Mouse (Mus musculus) brain, adult 10 weeks (tissue): ENCODE data around the gene Gpc2. TPM values are rescaled to one million over a fixed set of nuclear protein-coding genes. Genes with fewer than 3 reads are reported as not detected.

Experiments used
- polyA plus RNA-seq: library from polyadenylated mRNA; stranded (reverse); fragments of 350-450 nt; fragmentation: Illumina TruSeq; extraction: RNeasy Lipid Tissue Mini Kit (QIAGEN cat#74804); gene quantifications from one replicate; pipeline ENCODE4 v1.2.3, GENCODE M21; 2015; ENCODE audit warnings: low read depth, low replicate concordance

Gene Gpc2
- polyA plus RNA-seq, result 3.5 TPM

GRCm38 (mm10) chr5:138279585-138280424 lies at the start of gene Gpc2, which contains the start of the genes Gm43720 and Stag3:
TSS of gene Gpc2 (minus strand) at chr5:138280005.
TSS of gene Gm43720 (minus strand) at chr5:138279958.
TSS of gene Stag3 (plus strand) at chr5:138280240.

GRCm38 (mm10) chr5:138272409-138272923 lies 7.3 kb downstream of the Gpc2 start, which contains the start of gene Gal3st4:
TSS of gene Gal3st4 (minus strand) at chr5:138272840.

DNA sequence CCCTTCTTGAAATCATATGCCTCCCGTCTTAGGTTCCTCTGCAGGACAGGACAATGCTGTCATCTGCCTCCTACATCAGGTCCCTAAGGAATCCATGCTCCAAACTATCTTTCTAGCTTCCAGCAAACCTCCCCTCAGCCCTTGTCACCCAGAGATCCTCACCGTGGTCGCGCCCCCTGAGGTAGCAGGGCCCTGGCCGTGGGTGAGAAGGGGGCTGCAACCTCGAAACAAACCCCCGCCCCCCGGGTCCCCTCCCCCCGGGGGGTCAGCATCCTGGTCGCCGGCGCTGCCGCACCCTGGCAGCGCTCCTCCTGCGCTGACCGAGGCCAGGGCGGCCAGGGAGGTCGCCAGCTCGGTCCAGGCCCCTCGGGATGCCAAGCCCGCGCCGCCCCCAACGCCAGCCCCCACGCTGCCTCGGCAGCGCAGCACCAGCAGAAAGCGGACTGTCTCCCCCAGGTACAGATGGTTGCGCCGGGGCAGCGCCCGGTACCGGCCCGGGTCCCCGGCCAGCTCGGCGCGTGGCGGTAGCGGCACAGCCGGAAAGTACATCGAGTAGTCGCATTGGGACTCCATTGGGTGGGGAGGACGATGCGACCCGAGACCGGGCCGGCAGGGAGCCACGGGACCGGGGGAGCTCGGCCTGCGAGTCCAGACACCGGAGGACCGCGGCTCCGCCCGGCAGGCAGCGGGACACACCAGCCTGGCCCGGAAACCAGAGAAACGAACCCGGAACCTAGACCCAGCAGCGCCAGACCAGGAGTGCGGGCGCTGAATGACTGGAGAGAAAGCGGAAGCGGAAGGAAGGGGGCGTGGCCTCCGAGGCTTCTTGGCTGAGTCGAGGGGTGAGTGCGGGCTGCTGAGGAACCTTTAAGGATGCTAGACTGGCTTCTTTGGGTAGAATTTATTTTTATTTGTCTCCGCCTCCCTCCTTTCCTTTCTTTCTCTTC lies 16.3 kb downstream of the Gpc2 start, which contains the start of gene BC037034:
Gene BC037034, minus strand, starts transcription at position 774 of the 947 bp plus-strand sequence.

GRCm38 (mm10) chr5:138255353-138256093 lies 24.3 kb downstream of the Gpc2 start, which contains the start of gene Lamtor4:
TSS of gene Lamtor4 (plus strand) at chr5:138255482.

DNA sequence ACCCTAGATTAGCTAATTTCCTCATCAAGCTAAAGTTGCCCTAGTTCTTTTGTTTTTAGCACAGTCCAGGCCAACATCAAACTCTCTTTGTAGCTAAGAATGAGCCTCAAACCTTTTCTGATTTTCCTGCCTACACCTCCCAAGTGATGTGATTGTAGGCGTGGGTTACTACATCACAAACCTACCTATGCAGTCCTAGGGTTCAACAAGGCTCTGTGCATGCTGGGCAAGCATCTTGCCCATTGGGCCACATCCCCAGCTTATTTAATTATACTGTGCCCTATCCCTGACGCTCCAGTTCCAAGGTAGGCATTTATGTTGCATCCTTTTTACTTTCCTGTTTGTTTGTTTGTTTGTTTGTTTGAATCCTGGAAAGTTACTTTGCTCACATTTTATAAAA lies 54.1 kb downstream of the Gpc2 start, which contains the start of gene Nxpe5:
Gene Nxpe5, plus strand, starts transcription at position 199 of the 400 bp plus-strand sequence.

Other genes starting within 250 kb of the Gpc2 start
- not detected for gene Smok3c, start 226.8 kb downstream of the Gpc2 start, polyA plus RNA-seq
- gene Zkscan1, start 194.9 kb downstream of the Gpc2 start, polyA plus RNA-seq, result 15.8 TPM
- 19.4 TPM for gene Zscan21, start 163.1 kb downstream of the Gpc2 start, polyA plus RNA-seq
- gene Zfp113, start 124.3 kb downstream of the Gpc2 start, polyA plus RNA-seq, result 10.5 TPM
- 205 TPM for gene Cops6, start 118.9 kb downstream of the Gpc2 start, polyA plus RNA-seq
- gene Ap4m1, start 108.0 kb downstream of the Gpc2 start, polyA plus RNA-seq, result 18.4 TPM
- 18.1 TPM for gene Mcm7, start 107.6 kb downstream of the Gpc2 start, polyA plus RNA-seq
- gene Taf6, start 92.6 kb downstream of the Gpc2 start, polyA plus RNA-seq, result 35.8 TPM
- gene Cnpy4, start 92.5 kb downstream of the Gpc2 start, polyA plus RNA-seq, result 13.7 TPM
- 5.7 TPM for gene Mblac1, start 85.7 kb downstream of the Gpc2 start, polyA plus RNA-seq
- not detected for gene Nxpe5, start 54.1 kb downstream of the Gpc2 start, polyA plus RNA-seq
- gene Lamtor4, start 24.5 kb downstream of the Gpc2 start, polyA plus RNA-seq, result 90.5 TPM
- 48.4 TPM for gene BC037034, start 16.0 kb downstream of the Gpc2 start, polyA plus RNA-seq
- 3.6 TPM for gene Gal3st4, start 7.2 kb downstream of the Gpc2 start, polyA plus RNA-seq
- gene Gm43720, start within 50 bp of the Gpc2 start, polyA plus RNA-seq, result not detected
- 1.1 TPM for gene Stag3, start 235 bp upstream of the Gpc2 start, polyA plus RNA-seq
- gene Pvrig, start 62.0 kb upstream of the Gpc2 start, polyA plus RNA-seq, result not detected
- 15.3 TPM for gene Zfp157, start 161.5 kb upstream of the Gpc2 start, polyA plus RNA-seq